In the genomic region with DNA sequence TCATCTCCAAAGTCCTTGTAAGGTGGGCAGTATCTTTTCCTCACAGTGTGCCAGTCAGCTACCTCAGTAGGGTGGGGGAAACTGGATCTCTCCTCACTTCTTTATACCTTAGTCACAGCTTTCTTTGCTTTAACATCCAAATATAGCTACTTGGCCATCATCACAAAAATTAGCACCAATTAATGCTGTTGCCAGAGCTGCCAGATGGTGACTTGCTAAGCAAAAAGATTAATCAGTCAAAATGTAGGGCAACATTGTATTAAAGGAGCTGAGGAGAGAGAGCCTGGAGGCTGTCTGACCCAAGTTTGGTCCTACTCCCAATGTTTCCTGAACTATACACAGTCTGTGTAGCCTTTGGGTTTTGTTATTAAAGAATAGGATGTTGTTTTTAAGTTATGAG, we compare ENCODE assay signal across 20 mouse cellular contexts.
A peak's percentile ranks its signal among the peaks of the same experiment; 100 is the strongest.
DNase-seq lines count a peak whose midpoint lies in the region; TF ChIP-seq lines count a peak whose summit lies in the region.
"Had no signal": no experiment of that assay in that cellular context is flagged by ENCODE, and none has a peak within 500 bp of the region (broad histone marks: within the 10 kb centered on the region; RNA-seq: fewer than 3 reads in every experiment).

No protein-coding gene starts in this region.

- no peak overlapping the region for H3K4me3 ChIP-seq in cerebellum, adult 2 months (replicated peaks; ENCODE audit: insufficient read depth, low read depth, low read length)
- H3K4me3 ChIP-seq in embryonic facial prominence, embryonic 10.5 days, result no peak overlapping the region
- H3K4me3 ChIP-seq: embryonic facial prominence, embryonic 15.5 days; heart, adult 2 months; layer of hippocampus, adult 2 months; liver, embryonic 12.5 days had no signal

- intact Hi-C loops in left cerebral cortex, postnatal 4 days (cut with DNase I), result no loop called here
- intact Hi-C loops in left cerebral cortex, postnatal 25 days (cut with DNase I), result no loop called here

- TF ChIP-seq CTCF in brain, embryonic 14.5 days (IDR thresholded peaks at IDR 0.05; ENCODE audit: borderline replicate concordance, extremely low read depth, insufficient read depth, insufficient read length), result no peak
- TF ChIP-seq CTCF in cerebellum, adult 2 months (IDR thresholded peaks at IDR 0.05; ENCODE audit: borderline replicate concordance, insufficient read depth, low read depth, low read length), result no peak

- H3K27ac ChIP-seq in cerebellum, adult 2 months (ENCODE audit: insufficient read depth, low read length), result no peak overlapping the region
- no peak overlapping the region for H3K27ac ChIP-seq in embryonic facial prominence, embryonic 10.5 days (replicated peaks)
- H3K27ac ChIP-seq: embryonic facial prominence, embryonic 15.5 days; heart, adult 2 months; kidney, postnatal 0 days; layer of hippocampus, adult 2 months; liver, embryonic 12.5 days had no signal

- no peak for TF ChIP-seq POLR2A in brain, embryonic 14.5 days (IDR thresholded peaks at IDR 0.05; ENCODE audit: borderline replicate concordance, extremely low read depth, insufficient read depth, insufficient read length, poor library complexity, severe bottlenecking)
- TF ChIP-seq POLR2A in cerebellum, adult 2 months (IDR thresholded peaks at IDR 0.05; ENCODE audit: borderline replicate concordance, insufficient read depth, low read length), result no peak

- no peaks in the 10 kb centered on the region; the same call in 1 of the 2 replicates for H3K27me3 ChIP-seq in cerebellum, adult 2 months (ENCODE audit: control insufficient read depth, insufficient read depth, low read length)
- H3K27me3 ChIP-seq in embryonic facial prominence, embryonic 10.5 days (replicated peaks; ENCODE audit: low read depth, poor library complexity, severe bottlenecking), result no peaks in the 10 kb centered on the region
- H3K27me3 ChIP-seq: embryonic facial prominence, embryonic 15.5 days; Patski had no signal

- no peaks in the 10 kb centered on the region for H3K36me3 ChIP-seq in embryonic facial prominence, embryonic 10.5 days (replicated peaks)
- H3K36me3 ChIP-seq: embryonic facial prominence, embryonic 15.5 days; liver, embryonic 12.5 days had no signal

- peaks cover 4% of the 10 kb centered on the region; the same call in 1 of the 2 replicates for H3K9me3 ChIP-seq in embryonic facial prominence, embryonic 10.5 days
- H3K9me3 ChIP-seq: embryonic facial prominence, embryonic 15.5 days; liver, embryonic 12.5 days had no signal

- peak; percentile 25 for DNase-seq in left cerebral cortex, postnatal 4 days
- no peak for DNase-seq in left cerebral cortex, postnatal 25 days (ENCODE audit: low spot score in 2 of 2)
- peak; percentile 74 for DNase-seq in brain, embryonic 14.5 days (ENCODE audit: low read depth)
- peak; percentile 30 to 71 for DNase-seq in cerebellum, adult 2 months
- peak; percentile 24 to 44 for DNase-seq in cerebellum, postnatal 36 days
- DNase-seq in adrenal gland, adult (ENCODE audit: inconsistent age in 2 of 2, low spot score in 1 of 2), result no peak
- no peak for DNase-seq in embryonic facial prominence, embryonic 10.5 days (ENCODE audit: low spot score)
- DNase-seq: adrenal gland, postnatal 10 days; embryo, embryonic 11 days; gastrocnemius, postnatal 14 days; heart, adult 2 months; heart, postnatal 4 days; lung, adult 2 months; right cerebral cortex, adult 18-20 months; thymus, postnatal 25 days had no signal

- H3K4me1 ChIP-seq in cerebellum, adult 2 months (ENCODE audit: control insufficient read depth, insufficient read depth, low read length), result 0 out of 2 replicates have a peak, but pooled peaks cover 6% of the 10 kb centered on the region
- no peaks in the 10 kb centered on the region for H3K4me1 ChIP-seq in embryonic facial prominence, embryonic 10.5 days
- H3K4me1 ChIP-seq: embryonic facial prominence, embryonic 15.5 days; liver, embryonic 12.5 days had no signal

Comparison
In these comparisons a context has a peak if more than half of its experiments do, and no peak if none do; other contexts are left out.
1. DNase-seq: peak in left cerebral cortex, postnatal 4 days (single experiment), brain, embryonic 14.5 days (single experiment), cerebellum, adult 2 months (2 of 2) and cerebellum, postnatal 36 days (2 of 2); none in left cerebral cortex, postnatal 25 days (0 of 2), adrenal gland, adult (0 of 2) and embryonic facial prominence, embryonic 10.5 days (single experiment).